Mouse (Mus musculus) urinary bladder, adult 2 months (tissue): ENCODE data around the gene Serpinb3a. TPM values are rescaled to one million over a fixed set of nuclear protein-coding genes. Genes with fewer than 3 reads are reported as not detected.
"Not testable (repeated sequence)": the region's sequence is repeated elsewhere in the genome, so short reads cannot be mapped to it uniquely, and the experiment has no call there.

ENCODE experiments used
- DNase-seq: peaks from one replicate; pipeline ENCODE4 v3.0.0; 2022; ENCODE audit warnings: low spot score
- polyA plus RNA-seq: library from polyadenylated mRNA; depleted of rRNA; stranded (reverse); fragments of >200 nt; gene quantifications from 2 replicates; pipeline ENCODE4 v1.2.3, GENCODE M21; 2012; rRNA removed

Gene Serpinb3a
- not detected in 2 replicates for polyA plus RNA-seq

DNA sequence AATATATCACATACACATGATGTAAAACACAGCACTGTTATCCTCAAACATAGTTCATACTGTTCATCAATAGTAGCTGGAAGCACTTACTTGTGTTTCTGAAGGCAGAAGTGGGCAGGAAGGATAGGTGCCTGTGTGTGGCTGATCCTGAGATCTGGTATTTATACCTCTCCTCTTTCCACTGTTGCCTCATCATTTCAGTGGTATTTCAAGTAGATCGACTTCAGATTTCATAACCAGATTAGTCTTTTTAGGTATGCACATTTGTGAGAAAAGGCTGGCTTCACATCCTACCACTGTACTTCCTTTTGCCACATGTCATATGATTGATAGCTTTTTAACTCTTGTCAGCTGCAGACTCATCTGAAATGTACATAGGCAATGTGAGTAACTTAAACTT, at the start of gene Serpinb3a:
Gene Serpinb3a, minus strand, starts transcription at position 101 of the 400 bp plus-strand sequence.
- no peak for DNase-seq

DNA sequence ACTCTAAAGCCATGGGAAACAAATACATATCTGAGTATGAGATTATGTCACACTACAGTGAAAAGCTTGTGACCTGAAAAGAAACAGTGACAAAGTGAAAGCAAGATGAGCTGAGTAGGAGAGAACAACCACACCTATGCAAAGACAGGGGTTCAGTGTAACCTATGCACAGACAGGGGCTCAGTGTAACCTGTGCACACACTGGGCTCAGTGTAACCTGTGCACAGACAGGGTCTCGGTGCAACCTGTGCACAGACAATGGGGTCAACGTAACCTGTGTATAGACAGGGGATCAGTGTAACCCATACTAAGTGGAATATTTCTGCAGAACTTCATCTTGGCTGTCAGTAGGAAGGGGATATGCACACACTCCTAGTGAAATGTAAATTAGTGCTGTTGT, 46.3 kb upstream of the Serpinb3a start:
- no peak for DNase-seq

DNA sequence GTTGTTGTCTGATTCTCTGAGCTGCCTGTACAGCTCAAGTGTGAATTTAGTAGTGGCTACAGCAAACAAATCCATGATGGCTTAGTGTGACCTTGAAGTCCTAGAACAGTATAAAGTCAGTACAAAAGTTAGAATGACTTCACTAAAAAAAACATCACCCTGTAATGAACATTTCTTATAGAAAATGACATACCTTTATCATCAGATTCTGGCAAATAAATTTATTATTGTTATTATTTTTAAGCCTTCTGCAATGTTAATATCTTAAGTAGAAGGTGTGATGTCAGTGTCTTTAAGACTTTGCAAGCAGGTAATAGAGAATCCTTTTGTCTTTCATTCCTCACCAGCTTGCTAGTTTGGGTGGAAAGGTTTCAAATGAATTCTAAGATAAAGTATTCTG, 31.3 kb upstream of the Serpinb3a start, which contains the start of gene Serpinb3d:
Gene Serpinb3d, minus strand, starts transcription at position 101 of the 400 bp plus-strand sequence.
- no peak for DNase-seq

DNA sequence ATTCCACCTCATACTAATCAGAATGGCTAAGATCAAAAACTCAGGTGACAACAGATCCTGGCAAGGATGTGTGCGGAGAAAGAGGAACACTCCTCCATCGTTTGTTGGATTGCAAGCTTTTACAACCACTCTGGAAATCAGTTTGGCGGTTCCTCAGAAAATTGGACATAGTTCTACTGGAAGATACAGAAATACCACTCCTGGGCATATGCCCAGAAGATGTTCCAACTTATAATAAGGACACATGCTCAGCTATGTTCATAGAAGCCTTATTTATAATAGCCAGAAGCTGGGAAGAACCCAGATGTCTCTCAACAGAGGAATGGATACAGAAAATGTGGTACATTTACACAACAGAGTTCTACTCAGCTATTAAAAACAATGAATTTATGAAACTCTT, 17.9 kb downstream of the Serpinb3a start:
- not testable (repeated sequence) for DNase-seq

DNA sequence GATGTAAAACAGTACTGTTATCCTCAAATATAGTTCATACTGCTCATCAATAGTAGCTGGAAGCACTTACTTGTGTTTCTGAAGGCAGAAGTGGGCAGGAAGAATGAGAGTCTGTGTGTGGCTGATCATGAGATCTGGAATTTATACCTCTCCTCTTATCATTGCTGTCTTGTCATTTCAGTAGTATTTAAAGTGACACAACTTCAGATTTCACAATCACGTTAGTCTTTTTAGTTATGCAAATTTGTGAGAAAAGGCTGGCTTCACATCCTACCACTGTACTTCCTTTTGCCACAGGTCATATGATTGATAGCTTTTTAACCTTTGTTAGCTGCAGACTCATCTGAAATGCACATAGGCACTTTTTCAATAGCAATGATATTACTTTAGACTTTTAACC, 26.2 kb downstream of the Serpinb3a start:
- no peak for DNase-seq

DNA sequence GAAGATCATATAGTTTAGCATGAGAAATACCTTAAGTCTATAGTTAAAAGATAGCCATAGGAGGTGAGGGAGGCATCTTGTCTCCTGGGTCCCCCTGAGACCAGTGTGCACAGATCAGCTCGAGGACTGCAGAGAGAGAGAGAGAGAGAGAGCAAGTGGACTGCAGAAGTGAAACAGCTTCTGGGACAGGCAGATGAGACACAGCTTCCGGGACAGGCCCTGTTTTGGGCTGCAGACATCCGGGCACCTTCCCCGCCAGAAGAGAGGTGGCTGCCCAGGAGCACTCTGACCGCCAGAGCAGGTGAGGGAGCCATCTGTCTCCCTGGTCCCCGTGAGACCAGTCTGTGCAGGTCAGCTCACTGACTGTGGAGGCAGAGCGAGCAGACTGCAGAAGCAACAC, 36.9 kb downstream of the Serpinb3a start:
- no peak for DNase-seq

DNA sequence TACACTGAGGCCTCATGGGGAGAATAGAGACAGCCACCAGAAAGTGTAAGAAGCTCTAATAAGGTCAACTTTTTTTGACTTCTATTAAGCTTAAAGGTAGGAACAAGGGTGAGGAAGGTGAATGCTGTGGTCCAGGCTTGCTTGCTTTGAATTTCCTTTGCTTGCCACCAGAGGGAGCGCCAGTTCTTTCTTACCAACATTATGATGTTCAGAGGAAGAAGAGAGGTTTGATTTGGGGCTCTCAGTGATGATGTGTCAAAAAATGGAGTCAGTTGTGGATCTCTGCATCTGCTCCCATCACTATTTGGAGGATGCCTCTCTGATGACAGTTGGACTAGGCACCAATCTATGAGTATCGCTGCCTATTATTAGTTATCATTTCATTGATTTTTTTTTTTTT, 37.6 kb downstream of the Serpinb3a start:
- no peak for DNase-seq

DNA sequence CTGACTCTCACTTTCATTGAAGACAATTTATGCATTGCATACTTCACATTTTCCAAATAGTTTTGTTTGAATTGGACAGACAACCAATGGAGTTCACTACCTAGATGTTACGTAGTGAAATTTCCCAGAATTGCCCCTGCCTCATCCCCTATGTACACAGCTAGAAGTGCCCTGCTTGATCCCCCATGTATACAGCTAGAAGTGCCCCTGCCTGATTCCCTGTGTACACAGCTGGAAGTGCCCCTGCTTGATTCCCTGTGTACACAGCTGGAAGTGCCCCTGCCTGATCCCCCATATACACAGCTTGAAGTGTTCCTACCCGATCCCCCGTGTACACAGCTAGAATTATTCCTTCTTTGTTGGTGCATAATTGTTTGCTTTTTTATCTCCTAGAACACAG, 45.8 kb downstream of the Serpinb3a start:
- no peak for DNase-seq

DNA sequence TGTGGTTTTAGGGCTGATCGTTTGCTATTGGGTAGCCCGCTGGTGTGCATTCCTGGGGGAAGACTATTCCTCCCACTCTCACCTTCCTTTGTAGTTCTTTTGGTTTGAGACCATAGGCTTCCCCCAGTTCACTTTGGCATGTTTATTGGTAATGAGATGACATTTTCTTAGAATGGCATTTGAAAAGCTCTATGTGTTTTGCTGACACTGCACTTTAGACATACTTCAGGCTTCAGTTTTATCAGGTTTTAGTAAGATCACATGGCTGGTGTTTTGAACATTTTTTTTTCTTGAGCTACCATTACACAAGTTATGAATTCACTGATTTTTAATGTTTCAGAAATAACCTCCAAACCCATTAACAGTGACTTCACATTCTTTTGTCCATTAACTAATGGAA, 50.3 kb downstream of the Serpinb3a start:
- no peak for DNase-seq

DNA sequence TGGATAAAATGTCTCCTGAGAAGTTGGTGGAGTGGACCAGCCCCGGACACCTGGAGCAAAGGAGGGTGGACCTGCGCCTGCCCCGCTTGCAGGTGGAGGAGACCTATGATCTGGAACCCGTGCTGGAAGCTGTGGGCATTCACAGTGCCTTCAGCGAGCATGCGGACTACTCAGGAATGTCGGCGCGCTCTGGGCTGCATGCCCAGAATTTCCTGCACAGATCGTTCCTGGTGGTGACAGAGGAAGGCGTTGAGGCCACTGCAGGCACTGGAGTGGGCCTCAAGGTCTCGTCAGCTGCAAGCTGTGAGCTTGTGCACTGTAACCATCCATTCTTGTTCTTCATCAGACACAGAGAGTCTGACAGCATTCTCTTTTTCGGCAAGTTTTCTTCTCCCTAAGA, 51.7 kb downstream of the Serpinb3a start:
- DNase-seq: no peak

Other genes starting within 250 kb of the Serpinb3a start
- 13.9 and 16.2 TPM in 2 replicates for gene Serpinb5, start 191.1 kb downstream of the Serpinb3a start, polyA plus RNA-seq
- 0.03 and 0.06 TPM in 2 replicates for gene Serpinb12, start 117.9 kb downstream of the Serpinb3a start, polyA plus RNA-seq
- not detected in 2 replicates for gene Serpinb13, start 71.3 kb downstream of the Serpinb3a start, polyA plus RNA-seq
- not detected in 2 replicates for gene Serpinb3d, start 31.2 kb upstream of the Serpinb3a start, polyA plus RNA-seq
- not detected in 2 replicates for gene Serpinb3b, start 226.1 kb upstream of the Serpinb3a start, polyA plus RNA-seq
- not detected in 2 replicates for gene Serpinb3c, start 226.1 kb upstream of the Serpinb3a start, polyA plus RNA-seq